Mouse (Mus musculus) cerebellum, postnatal 36 days (tissue): ENCODE measurements at regions not wholly inside any gene's neighbourhood (a gene's known extent, or its start where the extent isn't known, plus 50 kb on each side); places are given as distances from the start of the nearest gene placed in this dataset.

Experiments used
- DNase-seq, 2 experiments: peaks; one replicate each; pipeline ENCODE4 v3.0.0; 2021 to 2022; ENCODE audit warnings: mixed read lengths in 2 of 2

DNA sequence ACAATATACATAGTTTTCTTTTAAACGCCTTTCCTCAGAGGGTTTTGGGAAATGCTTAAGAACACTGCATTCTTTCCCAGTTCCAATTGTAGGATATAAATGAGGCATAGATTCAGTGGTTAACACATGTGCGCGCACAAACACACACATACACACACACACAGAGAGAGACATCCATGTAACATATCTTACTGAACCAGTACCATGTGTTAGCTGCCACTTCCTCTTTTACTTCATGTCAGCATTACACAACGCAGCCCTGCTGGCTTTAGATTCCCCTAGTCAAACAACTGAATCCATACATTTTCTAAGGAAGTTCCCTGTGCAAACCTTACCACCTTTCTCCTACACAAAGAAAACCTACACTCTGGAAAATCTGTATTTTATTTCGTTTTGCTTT is 189.1 kb upstream of the Atp2b1 start:
- no peak for DNase-seq

GRCm38 (mm10) chr10:98727130-98727529 is 187.1 kb upstream of the Atp2b1 start:
- no peak for DNase-seq

DNA sequence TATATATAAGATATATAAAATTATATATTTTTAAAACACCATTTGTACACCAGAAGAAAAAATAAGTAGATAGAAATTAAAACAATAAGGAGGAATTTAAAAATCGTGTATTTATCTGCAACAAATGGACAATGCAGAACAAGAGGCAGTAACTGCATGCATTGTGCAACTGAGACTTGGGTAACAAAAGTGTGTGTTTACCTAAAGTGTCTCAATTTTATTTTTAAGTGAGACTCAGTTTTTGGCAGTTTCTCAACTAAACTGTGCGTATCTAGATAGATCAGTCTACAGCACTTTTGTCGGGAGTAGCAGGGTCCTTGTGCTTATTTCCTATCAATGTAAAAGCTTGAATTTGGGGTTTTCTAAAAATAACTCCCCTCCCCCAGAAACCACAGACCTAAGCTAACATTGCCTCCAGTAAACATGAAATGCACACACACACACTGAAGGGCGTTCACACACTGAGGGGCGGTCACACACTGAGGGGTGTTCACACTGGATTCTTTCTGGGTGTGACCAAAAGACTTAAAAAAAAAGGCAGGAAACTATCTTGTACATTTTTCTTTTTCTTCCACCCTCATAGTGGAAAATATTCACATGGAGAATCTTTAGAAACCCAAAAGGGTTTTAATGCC is 185.7 kb upstream of the Atp2b1 start:
- no peak for DNase-seq

DNA sequence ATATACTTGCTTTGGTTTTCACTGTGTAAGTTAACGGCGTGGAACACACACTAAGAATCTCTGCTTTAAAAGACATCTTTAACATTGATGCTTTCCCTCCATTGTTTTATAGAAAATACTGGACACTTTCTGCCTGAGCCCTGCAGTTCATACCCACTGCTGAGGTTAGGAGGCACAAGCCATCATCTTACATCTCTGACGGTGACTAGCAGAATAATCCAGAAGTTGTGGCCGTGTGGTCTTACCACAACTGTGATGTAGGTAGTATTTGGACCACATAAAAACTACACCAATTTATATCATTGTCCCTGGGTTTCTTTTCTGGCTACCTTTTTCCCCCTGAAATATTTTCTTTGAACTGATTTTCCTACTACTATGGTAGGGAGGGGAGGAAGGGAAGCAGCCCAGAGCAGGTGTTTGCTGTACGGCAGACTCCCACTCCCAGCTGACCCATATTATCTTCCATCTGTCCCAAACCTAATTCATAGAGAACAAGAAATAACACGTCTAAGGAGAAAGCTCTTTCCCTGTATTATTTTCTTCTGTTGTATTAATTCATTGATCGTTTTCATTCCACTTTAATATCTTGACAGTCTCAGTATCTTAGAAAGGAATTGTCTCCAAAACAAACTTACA is 180.1 kb upstream of the Atp2b1 start:
- DNase-seq = no peak

GRCm38 (mm10) chr10:98740507-98741147 is 173.6 kb upstream of the Atp2b1 start:
- no peak for DNase-seq

- DNase-seq = no peak
Measured at GRCm38 (mm10) chr10:98741398-98741797, 172.8 kb upstream of the Atp2b1 start.

DNA sequence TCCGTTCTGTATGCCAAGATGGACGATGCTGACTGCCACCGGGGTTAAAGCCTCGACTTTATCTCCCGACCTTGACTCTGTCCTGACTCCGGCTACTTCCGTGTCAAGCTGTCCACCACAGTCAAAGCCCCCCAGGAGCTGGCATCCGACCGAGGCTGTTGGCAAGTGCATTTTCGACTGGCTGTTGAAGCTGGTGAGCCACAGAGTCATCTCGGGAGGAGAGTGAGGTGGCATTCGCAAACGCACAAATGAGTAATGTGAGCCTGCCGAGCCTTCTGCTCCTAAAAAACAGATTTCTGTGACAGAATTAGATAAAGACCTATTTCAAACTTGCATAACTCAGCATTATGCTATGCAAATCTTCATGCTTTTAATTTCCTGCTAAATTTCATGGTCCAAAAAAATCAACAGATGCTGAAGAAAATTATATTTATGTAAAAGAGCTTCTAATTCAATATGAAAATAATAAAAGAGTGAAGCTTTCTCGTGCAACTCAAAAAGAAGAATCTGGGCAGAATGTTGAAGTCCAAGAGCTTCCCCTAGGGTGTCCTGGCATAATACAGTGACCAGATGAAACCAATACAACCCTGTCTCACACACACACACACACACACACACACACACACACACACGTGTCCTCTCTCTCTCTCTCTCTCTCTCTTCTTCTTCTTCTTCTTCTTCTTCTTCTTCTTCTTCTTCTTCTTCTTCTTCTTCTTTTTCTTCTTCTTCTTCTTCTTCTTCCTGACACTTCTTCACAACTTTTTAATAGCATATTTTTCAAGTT is 171.2 kb upstream of the Atp2b1 start:
- DNase-seq = peak; percentile 76 to 81

GRCm38 (mm10) chr10:98744246-98744645 is 170.0 kb upstream of the Atp2b1 start:
- no peak for DNase-seq

GRCm38 (mm10) chr10:98744662-98745061 is 169.5 kb upstream of the Atp2b1 start:
- DNase-seq = no peak

DNA sequence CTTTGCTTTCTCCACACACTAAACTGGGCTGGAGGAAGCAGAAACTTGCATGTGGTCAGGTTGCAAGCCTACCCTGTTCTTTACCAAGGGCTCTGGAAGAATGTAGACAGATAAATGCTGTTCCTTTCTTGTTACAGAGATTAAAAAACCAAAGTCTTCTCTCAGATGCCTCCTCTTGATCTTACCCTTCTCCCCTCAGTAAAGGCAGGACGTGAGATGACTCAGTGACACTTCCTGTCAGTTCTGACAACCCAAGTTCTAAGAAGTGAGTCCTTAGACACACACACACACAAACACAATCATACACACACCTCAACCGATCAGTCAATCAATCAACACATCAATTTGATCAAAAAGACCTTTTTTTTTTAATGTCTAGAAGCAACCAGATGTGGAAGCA is 168.8 kb upstream of the Atp2b1 start:
- no peak for DNase-seq

- DNase-seq = no peak
Measured at GRCm38 (mm10) chr10:98745861-98746260, 168.3 kb upstream of the Atp2b1 start.

- DNase-seq = no peak
Measured at GRCm38 (mm10) chr10:98748856-98749583, 165.2 kb upstream of the Atp2b1 start.

DNA sequence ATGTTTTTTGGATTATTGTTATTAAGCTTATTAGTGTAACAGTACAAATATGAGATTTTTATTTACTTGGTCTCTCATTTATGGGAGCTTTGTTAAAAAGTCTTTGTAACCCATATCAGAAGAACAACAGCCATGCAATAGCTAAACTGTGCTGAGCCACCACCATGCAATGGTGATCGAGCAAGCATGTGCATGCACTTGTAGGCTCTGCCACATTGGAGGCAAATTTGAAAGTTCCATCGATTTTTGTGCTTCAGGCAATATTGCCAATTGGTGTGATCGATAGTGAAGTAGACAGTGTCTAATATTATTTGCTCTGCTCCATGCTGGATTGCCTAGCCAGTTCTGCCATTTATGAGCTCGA is 164.6 kb upstream of the Atp2b1 start:
- DNase-seq = no peak

- no peak for DNase-seq
Measured at GRCm38 (mm10) chr10:98751376-98752058, 162.7 kb upstream of the Atp2b1 start.

GRCm38 (mm10) chr10:98761080-98761479 is 153.1 kb upstream of the Atp2b1 start:
- DNase-seq = no peak

DNA sequence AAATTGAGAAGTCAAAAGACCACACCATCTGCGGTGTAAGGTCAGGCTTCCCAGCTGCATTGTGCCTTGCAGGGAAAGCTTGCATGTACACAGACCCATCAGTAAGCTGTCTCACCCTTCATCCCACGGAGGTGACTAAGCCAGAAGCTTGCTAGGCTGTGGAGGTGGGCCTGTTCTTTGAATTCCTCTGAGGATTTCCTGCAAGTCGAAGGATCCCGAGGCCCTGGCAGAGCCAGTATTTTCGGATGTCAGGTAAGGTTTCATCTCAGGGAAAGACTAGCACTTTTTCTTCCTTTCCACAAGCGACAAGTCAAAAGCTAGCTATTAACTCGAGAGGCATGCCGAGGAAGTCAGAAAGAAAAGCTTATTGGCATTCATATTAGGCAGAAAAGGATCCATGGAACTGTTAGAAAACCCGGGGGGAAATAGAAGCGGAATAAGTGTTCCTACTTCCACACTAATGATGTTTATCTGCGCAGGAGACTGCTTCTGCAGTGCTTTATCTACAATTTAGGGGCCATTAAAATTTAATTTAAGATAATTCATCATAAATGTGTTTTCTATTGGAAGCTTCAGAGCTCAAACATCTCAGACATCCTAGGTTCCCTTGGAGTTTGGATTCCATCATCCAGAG is 148.3 kb upstream of the Atp2b1 start:
- no peak for DNase-seq

DNA sequence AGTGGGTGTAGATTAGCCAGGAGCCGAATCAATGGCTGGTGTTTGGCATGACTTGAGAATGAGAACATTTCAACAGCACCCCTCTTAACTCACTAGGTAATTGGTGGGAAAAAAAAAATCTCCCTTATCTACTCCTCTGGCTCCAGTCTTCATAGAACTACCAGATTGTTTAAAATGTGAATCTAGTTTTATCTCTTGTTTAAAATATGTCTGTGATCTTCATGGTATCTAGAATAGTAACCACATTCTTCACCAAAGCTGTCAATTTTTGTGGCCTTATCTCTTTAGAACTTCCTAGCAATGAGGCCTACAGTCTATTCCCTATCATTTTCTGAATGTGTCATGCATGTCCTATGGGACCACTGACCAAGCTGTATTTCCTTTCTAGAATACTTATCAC is 134.4 kb upstream of the Atp2b1 start:
- no peak for DNase-seq

- DNase-seq = no peak
Measured at GRCm38 (mm10) chr10:98780938-98781337, 133.3 kb upstream of the Atp2b1 start.

DNA sequence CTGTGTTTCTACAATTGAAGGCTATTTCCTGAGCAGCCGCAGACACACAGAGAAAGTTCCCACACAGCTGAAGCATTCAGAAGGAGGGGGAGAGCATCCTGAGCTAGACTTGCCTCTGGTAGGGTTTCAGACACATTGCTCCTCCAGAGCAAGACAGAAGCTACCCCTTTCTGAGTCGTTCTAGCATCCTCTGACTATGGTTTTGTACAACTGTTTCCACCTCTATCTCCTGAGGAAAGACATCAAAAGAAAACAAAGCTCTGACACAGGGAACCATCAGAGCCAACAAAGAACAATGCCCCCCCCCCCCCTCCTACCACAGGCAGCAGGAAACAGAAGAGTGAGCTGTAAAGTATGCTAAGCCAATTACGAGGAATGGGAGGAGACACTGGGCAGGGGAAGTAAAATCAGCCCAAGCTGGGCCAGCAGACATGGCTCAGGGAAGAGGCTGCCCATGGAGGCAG is 132.3 kb upstream of the Atp2b1 start:
- DNase-seq = no peak

- DNase-seq = no peak
Measured at GRCm38 (mm10) chr10:98785411-98785810, 128.8 kb upstream of the Atp2b1 start.

DNA sequence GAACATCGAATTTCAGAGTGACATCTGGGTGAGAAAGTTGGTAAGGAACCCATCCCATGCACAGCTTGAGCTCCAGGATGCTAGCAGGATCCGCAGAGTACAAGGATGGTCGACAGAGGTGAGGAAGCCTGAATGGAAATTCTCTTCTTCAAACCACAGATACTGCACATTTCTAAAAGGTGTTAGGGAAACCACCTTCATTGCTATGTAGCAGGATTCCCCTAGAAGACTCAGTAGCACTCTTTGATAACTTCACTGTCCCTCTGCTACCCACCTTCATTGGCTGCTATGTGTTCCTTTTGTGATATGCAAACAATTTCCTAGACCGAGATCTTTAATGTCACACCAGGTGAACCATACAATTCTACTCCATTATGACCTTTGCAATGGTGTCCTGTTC is 128.1 kb upstream of the Atp2b1 start:
- no peak for DNase-seq

GRCm38 (mm10) chr10:98789763-98790162 is 124.4 kb upstream of the Atp2b1 start:
- DNase-seq = no peak
